Comparison of ENCODE assay signal across 11 mouse cellular contexts in genomic region chr7:98524869-98525699, GRCm38 (mm10). TPM values are rescaled to one million over a fixed set of nuclear protein-coding genes. Genes with fewer than 3 reads are reported as not detected.
DNase-seq lines count a peak whose midpoint lies in the region; ATAC-seq and TF ChIP-seq lines count a peak whose summit lies in the region.
"Had no signal": no experiment of that assay in that cellular context is flagged by ENCODE, and none has a peak within 500 bp of the region (broad histone marks: within the 10 kb centered on the region; RNA-seq: fewer than 3 reads in every experiment).

No protein-coding gene starts in this region.

- H3K36me3 ChIP-seq in embryonic facial prominence, embryonic 15.5 days = no peaks in the 10 kb centered on the region
- H3K36me3 ChIP-seq in intestine, postnatal 0 days (ENCODE audit: control insufficient read depth, insufficient read depth) = no peaks in the 10 kb centered on the region
- no peaks in the 10 kb centered on the region for H3K36me3 ChIP-seq in limb, embryonic 15.5 days
- H3K36me3 ChIP-seq: limb, embryonic 12.5 days had no signal

- no peaks in the 10 kb centered on the region for H3K27me3 ChIP-seq in embryonic facial prominence, embryonic 15.5 days
- no peaks in the 10 kb centered on the region for H3K27me3 ChIP-seq in intestine, postnatal 0 days (replicated peaks; ENCODE audit: control insufficient read depth, insufficient read depth, low read length)
- H3K27me3 ChIP-seq in limb, embryonic 15.5 days = no peaks in the 10 kb centered on the region
- H3K27me3 ChIP-seq: limb, embryonic 12.5 days had no signal

- no peak for TF ChIP-seq CTCF in intestine, postnatal 0 days (IDR thresholded peaks at IDR 0.05; ENCODE audit: low read depth)

- 65% methylated on average over 6 of the region's 6 CpGs for WGBS in embryonic facial prominence, embryonic 15.5 days
- 55% methylated on average over 6 of the region's 6 CpGs for WGBS in intestine, postnatal 0 days
- 49% methylated on average over 6 of the region's 6 CpGs for WGBS in limb, embryonic 15.5 days

- H3K4me2 ChIP-seq in embryonic facial prominence, embryonic 15.5 days (replicated peaks) = no peak overlapping the region
- H3K4me2 ChIP-seq in intestine, postnatal 0 days (replicated peaks; ENCODE audit: low read depth) = no peak overlapping the region
- no peak overlapping the region for H3K4me2 ChIP-seq in limb, embryonic 15.5 days

- no peak for ATAC-seq in embryonic facial prominence, embryonic 15.5 days (ENCODE audit: insufficient number of reproducible peaks, low FRiP score, low TSS enrichment, low read depth)
- ATAC-seq in intestine, postnatal 0 days = peak; percentile 70
- ATAC-seq in limb, embryonic 15.5 days (ENCODE audit: insufficient number of reproducible peaks, low FRiP score, low TSS enrichment, low read depth) = no peak

- H3K9me3 ChIP-seq in embryonic facial prominence, embryonic 15.5 days (replicated peaks) = no peaks in the 10 kb centered on the region
- H3K9me3 ChIP-seq in intestine, postnatal 0 days (ENCODE audit: control insufficient read depth) = no peaks in the 10 kb centered on the region
- no peaks in the 10 kb centered on the region for H3K9me3 ChIP-seq in limb, embryonic 15.5 days
- H3K9me3 ChIP-seq: limb, embryonic 12.5 days had no signal

- H3K4me3 ChIP-seq in embryonic facial prominence, embryonic 15.5 days (replicated peaks) = no peak overlapping the region
- H3K4me3 ChIP-seq in intestine, postnatal 0 days (ENCODE audit: low read depth, low read length) = no peak overlapping the region
- H3K4me3 ChIP-seq in limb, embryonic 15.5 days = no peak overlapping the region
- H3K4me3 ChIP-seq: limb, embryonic 12.5 days had no signal

- H3K9ac ChIP-seq in embryonic facial prominence, embryonic 15.5 days = no peak overlapping the region
- no peak overlapping the region for H3K9ac ChIP-seq in intestine, postnatal 0 days (ENCODE audit: low read depth, low read length)
- H3K9ac ChIP-seq in limb, embryonic 15.5 days = no peak overlapping the region
- H3K9ac ChIP-seq: limb, embryonic 12.5 days had no signal

- peak; percentile 51 for DNase-seq in kidney, adult 11 months
- DNase-seq in kidney, adult 18-20 months = no peak
- no peak for DNase-seq in left cerebral cortex, adult 18-20 months (ENCODE audit: low spot score in 2 of 2)
- DNase-seq in embryo, embryonic 10 days (ENCODE audit: low spot score) = no peak
- DNase-seq: cerebellum, adult 18-20 months; thymus, postnatal 36 days had no signal

- peaks cover 30% of the 10 kb centered on the region for H3K4me1 ChIP-seq in embryonic facial prominence, embryonic 15.5 days
- 0 out of 2 replicates have a peak, but pooled peaks cover 3% of the 10 kb centered on the region for H3K4me1 ChIP-seq in intestine, postnatal 0 days (replicated peaks; ENCODE audit: control insufficient read depth, insufficient read depth, low read length)
- H3K4me1 ChIP-seq in limb, embryonic 15.5 days = peaks cover 42% of the 10 kb centered on the region

- peak overlapping the region; percentile 58; the same call in 1 of the 2 replicates for H3K27ac ChIP-seq in embryonic facial prominence, embryonic 15.5 days (replicated peaks)
- no peak overlapping the region for H3K27ac ChIP-seq in intestine, postnatal 0 days (ENCODE audit: low read depth, low read length)
- H3K27ac ChIP-seq in limb, embryonic 15.5 days = peak overlapping the region; percentile 89

RNA-seq across cellular contexts. Expression of gene Lrrc32, which starts 36.0 kb away (rescaled TPM):
- 7.3 and 8.1 TPM in 2 replicates for polyA plus RNA-seq in embryonic facial prominence, embryonic 15.5 days (2015; fragmentation: Nextera tagmentation; extraction: Ambion mirVana)
- polyA plus RNA-seq in intestine, postnatal 0 days (2015; fragmentation: Nextera tagmentation; extraction: Ambion mirVana) = 6.3 and 6.9 TPM in 2 replicates
- 8.4 and 8.8 TPM in 2 replicates for polyA plus RNA-seq in limb, embryonic 15.5 days (2015; fragmentation: Nextera tagmentation; extraction: Ambion mirVana)
- total RNA-seq in left cerebral cortex, adult 18-20 months (2021) = 1 to 10 TPM; 5.9 to 6.4 TPM
- total RNA-seq: megakaryocyte-erythroid progenitor cell, adult 5-6 weeks had no signal
